Mouse (Mus musculus) liver, embryonic 14.5 days (tissue): ENCODE data around the gene Gm9922.

ENCODE experiments used
- CTCF ChIP-seq: IDR thresholded peaks from 2 replicates; pipeline ENCODE4 v1.5.1; 2016; ENCODE audit warnings: antibody characterized with exemption, low read depth, control low read depth
- EP300 ChIP-seq: IDR thresholded peaks from 2 replicates; pipeline ENCODE4 v1.6.1; 2016; ENCODE audit warnings: antibody characterized with exemption, low read depth

- TF ChIP-seq CTCF (no peak), EP300 (no peak)
Observed at GRCm38 (mm10) chr14:101750910-101751309, 21.3 kb upstream of the Gm9922 start.
